Mouse (Mus musculus) heart, adult 2 months (tissue): ENCODE data around the gene 1700014D04Rik.

Source experiments
- CTCF ChIP-seq: fragments of 200-600 bp; IDR thresholded peaks from 2 replicates; pipeline ENCODE4 v1.8.1; 2022; ENCODE audit warnings: antibody characterized with exemption, mild to moderate bottlenecking, moderate library complexity
- POLR2A ChIP-seq: fragments of 200-500 bp; IDR thresholded peaks from 2 replicates; pipeline ENCODE4 v1.6.1; 2011; ENCODE audit warnings: mild to moderate bottlenecking, low read depth, low read length, control low read depth; ENCODE audit not compliant: insufficient read depth

- TF ChIP-seq CTCF: no peak
- no peak for TF ChIP-seq POLR2A
Measured at GRCm38 (mm10) chr13:59695781-59696180, 50.8 kb downstream of the 1700014D04Rik start.
